Mouse (Mus musculus) stomach, adult 2 months (tissue): ENCODE data around the gene Hist1h2ag. TPM values are rescaled to one million over a fixed set of nuclear protein-coding genes. Genes with fewer than 3 reads are reported as not detected.

Experiments
- polyA plus RNA-seq: library from polyadenylated mRNA; depleted of rRNA; stranded (reverse); fragments of >200 nt; gene quantifications from 2 replicates; pipeline ENCODE4 v1.2.3, GENCODE M21; 2012; rRNA removed

Gene Hist1h2ag
- 1.6 and 2.8 TPM in 2 replicates for polyA plus RNA-seq

GRCm38 (mm10) chr13:22042568-22043502 lies at the start of gene Hist1h2ag, which contains the start of gene Hist1h2bj:
Gene Hist1h2ag (minus strand): TSS chr13:22042944.
Gene Hist1h2bj (plus strand): TSS chr13:22043214.

DNA sequence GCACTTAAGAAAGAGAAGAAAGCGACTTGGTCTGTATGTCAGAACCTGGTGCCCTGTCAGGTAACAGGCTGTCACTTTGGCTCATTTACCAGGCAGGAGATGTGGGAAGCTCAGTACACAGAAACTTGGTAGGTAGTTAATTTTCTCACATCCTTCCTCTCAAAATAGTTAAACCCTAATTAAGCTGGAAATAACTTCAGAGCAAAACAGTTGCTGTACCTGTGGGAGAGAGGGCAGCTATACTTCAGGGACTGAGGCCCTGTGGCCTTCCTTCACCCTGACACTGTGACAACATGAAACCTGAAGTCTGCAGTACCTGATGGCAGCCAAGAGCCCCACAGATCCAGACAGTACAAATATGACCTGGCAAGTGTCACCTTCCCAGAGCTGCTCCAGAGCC lies 41.4 kb upstream of the Hist1h2ag start, which contains the start of gene Vmn1r188:
Gene Vmn1r188, plus strand, starts transcription at position 301 of the 400 bp plus-strand sequence.

DNA sequence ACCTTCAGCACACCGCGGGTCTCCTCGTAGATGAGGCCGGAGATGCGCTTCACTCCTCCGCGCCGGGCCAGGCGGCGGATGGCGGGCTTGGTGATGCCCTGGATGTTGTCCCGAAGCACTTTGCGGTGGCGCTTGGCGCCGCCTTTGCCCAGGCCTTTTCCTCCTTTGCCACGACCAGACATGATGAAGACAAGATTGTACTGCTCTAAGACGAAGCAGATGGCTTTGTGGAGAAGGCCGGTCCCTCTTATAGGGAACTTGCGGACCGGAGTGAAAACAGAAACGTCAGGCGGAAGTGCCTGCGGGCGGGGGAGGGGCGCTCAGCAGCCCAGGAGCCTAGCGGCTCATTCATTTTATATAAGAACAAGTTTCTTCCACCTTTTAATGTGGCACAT lies 1.6 kb downstream of the Hist1h2ag start, which contains the start of gene Hist1h4i:
Gene Hist1h4i, minus strand, starts transcription at position 221 of the 395 bp plus-strand sequence.

DNA sequence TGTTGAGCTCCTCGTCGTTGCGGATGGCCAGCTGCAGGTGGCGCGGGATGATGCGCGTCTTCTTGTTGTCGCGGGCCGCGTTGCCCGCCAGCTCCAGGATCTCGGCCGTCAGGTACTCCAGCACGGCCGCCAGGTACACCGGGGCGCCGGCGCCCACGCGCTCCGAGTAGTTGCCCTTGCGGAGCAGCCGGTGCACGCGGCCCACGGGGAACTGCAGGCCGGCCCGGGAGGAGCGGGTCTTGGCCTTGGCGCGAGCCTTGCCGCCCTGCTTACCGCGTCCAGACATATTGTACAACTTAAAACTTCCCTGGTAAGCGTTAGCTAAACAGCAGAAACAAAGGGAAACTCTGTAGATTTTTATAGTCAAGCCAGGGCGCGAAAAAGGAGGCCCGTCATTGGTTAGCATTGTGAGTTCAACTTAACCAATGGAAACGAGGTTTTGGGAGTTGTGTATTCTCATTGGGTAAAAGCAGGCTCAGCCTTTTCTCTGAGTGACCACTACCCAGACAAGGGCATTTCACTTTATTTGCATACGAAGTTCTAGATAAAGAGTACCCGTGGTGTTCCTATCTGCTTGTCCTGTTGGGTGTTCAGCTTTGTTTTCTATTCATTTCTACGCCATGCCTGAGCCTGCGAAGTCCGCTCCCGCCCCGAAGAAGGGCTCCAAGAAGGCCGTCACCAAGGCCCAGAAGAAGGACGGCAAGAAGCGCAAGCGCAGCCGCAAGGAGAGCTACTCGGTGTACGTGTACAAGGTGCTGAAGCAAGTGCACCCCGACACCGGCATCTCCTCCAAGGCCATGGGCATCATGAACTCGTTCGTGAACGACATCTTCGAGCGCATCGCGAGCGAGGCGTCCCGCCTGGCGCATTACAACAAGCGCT lies 7.2 kb downstream of the Hist1h2ag start, which contains the start of the genes Hist1h2ah and Hist1h2bk:
Gene Hist1h2ah, minus strand, starts transcription at position 302 of the 882 bp plus-strand sequence.
Gene Hist1h2bk, plus strand, starts transcription at position 604 of the 882 bp plus-strand sequence.

GRCm38 (mm10) chr13:22009642-22010041 lies 33.1 kb downstream of the Hist1h2ag start, which contains the start of gene Prss16:
Gene Prss16 (minus strand): TSS chr13:22009742.

Other genes with a start within 250 kb of the Hist1h2ag start
- 6.4 and 9.3 TPM in 2 replicates for gene Hist1h2bq, start 232.7 kb downstream of the Hist1h2ag start, polyA plus RNA-seq
- not detected in 2 replicates for gene Hist1h2ao, start 232.5 kb downstream of the Hist1h2ag start, polyA plus RNA-seq
- gene Hist1h4m, start 231.2 kb downstream of the Hist1h2ag start, polyA plus RNA-seq = not detected in 2 replicates
- gene Hist1h4n, start 210.7 kb downstream of the Hist1h2ag start, polyA plus RNA-seq = 4.8 and 6.7 TPM in 2 replicates
- gene Hist1h2ap, start 209.4 kb downstream of the Hist1h2ag start, polyA plus RNA-seq = 121 and 393 TPM in 2 replicates
- 6.9 and 8.0 TPM in 2 replicates for gene Hist1h2br, start 209.2 kb downstream of the Hist1h2ag start, polyA plus RNA-seq
- 0.03 TPM in 1 of 2 replicates, not detected in the other for gene Zfp184, start 97.8 kb downstream of the Hist1h2ag start, polyA plus RNA-seq
- not detected in 2 replicates for gene Pom121l2, start 61.8 kb downstream of the Hist1h2ag start, polyA plus RNA-seq
- 0.22 and 0.48 TPM in 2 replicates for gene Prss16, start 33.2 kb downstream of the Hist1h2ag start, polyA plus RNA-seq
- 5.9 and 12.0 TPM in 2 replicates for gene Hist1h2ah, start 7.4 kb downstream of the Hist1h2ag start, polyA plus RNA-seq
- gene Hist1h2bk, start 7.1 kb downstream of the Hist1h2ag start, polyA plus RNA-seq = 9.0 and 9.2 TPM in 2 replicates
- 1.7 and 4.4 TPM in 2 replicates for gene Hist1h4i, start 1.6 kb downstream of the Hist1h2ag start, polyA plus RNA-seq
- gene Hist1h2bj, start 270 bp upstream of the Hist1h2ag start, polyA plus RNA-seq = 3.4 and 3.7 TPM in 2 replicates
- gene Vmn1r188, start 41.5 kb upstream of the Hist1h2ag start, polyA plus RNA-seq = not detected in 2 replicates
- not detected in 2 replicates for gene Vmn1r189, start 62.9 kb upstream of the Hist1h2ag start, polyA plus RNA-seq
- not detected in 2 replicates for gene Vmn1r191, start 141.0 kb upstream of the Hist1h2ag start, polyA plus RNA-seq
- gene Vmn1r192, start 148.2 kb upstream of the Hist1h2ag start, polyA plus RNA-seq = not detected in 2 replicates
- gene Vmn1r193, start 180.2 kb upstream of the Hist1h2ag start, polyA plus RNA-seq = not detected in 2 replicates
- not detected in 2 replicates for gene Vmn1r194, start 201.3 kb upstream of the Hist1h2ag start, polyA plus RNA-seq
- gene Vmn1r195, start 227.6 kb upstream of the Hist1h2ag start, polyA plus RNA-seq = not detected in 2 replicates
- not detected in 2 replicates for gene Vmn1r196, start 247.0 kb upstream of the Hist1h2ag start, polyA plus RNA-seq